Mouse (Mus musculus): ENCODE measurements around the gene Smagp. TPM values are rescaled to one million over a fixed set of nuclear protein-coding genes. Genes with fewer than 3 reads are reported as not detected.
"Not testable (repeated sequence)": the region's sequence is repeated elsewhere in the genome, so short reads cannot be mapped to it uniquely, and the experiment has no call there.

The Smagp gene
- total RNA-seq, 2 experiments from 2014 or later: 2.1 to 2.7 TPM

GRCm38 (mm10) chr15:100627774-100628370 lies 8.9 kb downstream of the Smagp start:
- no peak for DNase-seq (ENCODE audit: low spot score in 2 of 2)

GRCm38 (mm10) chr15:100627287-100627686 lies 9.5 kb downstream of the Smagp start:
- DNase-seq (ENCODE audit: low spot score in 2 of 2): no peak

- DNase-seq (ENCODE audit: low spot score in 2 of 2): no peak
These were observed 12.3 kb downstream of the Smagp start for GRCm38 (mm10) chr15:100624435-100624834.

GRCm38 (mm10) chr15:100623754-100624153 lies 13.0 kb downstream of the Smagp start:
- DNase-seq (ENCODE audit: low spot score in 2 of 2): no peak

- DNase-seq (ENCODE audit: low spot score in 2 of 2): peak in 1 of 2 experiments; percentile 12
These were observed 14.6 kb downstream of the Smagp start for GRCm38 (mm10) chr15:100622164-100622563.

- DNase-seq (ENCODE audit: low spot score in 2 of 2): not testable (repeated sequence)
These were observed 15.1 kb downstream of the Smagp start for GRCm38 (mm10) chr15:100621671-100622070.

- DNase-seq (ENCODE audit: low spot score in 2 of 2): no peak
These were observed 17.5 kb downstream of the Smagp start for GRCm38 (mm10) chr15:100619200-100619599.

- no peak for DNase-seq (ENCODE audit: low spot score in 2 of 2)
These were observed 20.5 kb downstream of the Smagp start for GRCm38 (mm10) chr15:100616221-100616620.

- DNase-seq (ENCODE audit: low spot score in 2 of 2): peak; percentile 89 to 91
These were observed 20.9 kb downstream of the Smagp start for GRCm38 (mm10) chr15:100615825-100616220.

- DNase-seq (ENCODE audit: low spot score in 2 of 2): peak; percentile 94 to 98
These were observed 21.5 kb downstream of the Smagp start, which contains the start of gene Dazap2 for GRCm38 (mm10) chr15:100614996-100615824. TSS of gene Dazap2 (plus strand) at chr15:100615349.

GRCm38 (mm10) chr15:100614218-100614995 lies 22.3 kb downstream of the Smagp start:
- peak in 1 of 2 experiments; percentile 58 for DNase-seq (ENCODE audit: low spot score in 2 of 2)

GRCm38 (mm10) chr15:100613584-100613983 lies 23.2 kb downstream of the Smagp start:
- peak; percentile 78 to 82 for DNase-seq (ENCODE audit: low spot score in 2 of 2)

GRCm38 (mm10) chr15:100612432-100612831 lies 24.3 kb downstream of the Smagp start:
- DNase-seq (ENCODE audit: low spot score in 2 of 2): no peak

GRCm38 (mm10) chr15:100611951-100612350 lies 24.8 kb downstream of the Smagp start:
- DNase-seq (ENCODE audit: low spot score in 2 of 2): no peak

- not testable (repeated sequence) for DNase-seq (ENCODE audit: low spot score in 2 of 2)
These were observed 30.1 kb downstream of the Smagp start for GRCm38 (mm10) chr15:100606677-100607076.

- no peak for DNase-seq (ENCODE audit: low spot score in 2 of 2)
These were observed 35.1 kb downstream of the Smagp start for GRCm38 (mm10) chr15:100601669-100602068.

GRCm38 (mm10) chr15:100600696-100601272 lies 36.0 kb downstream of the Smagp start:
- DNase-seq (ENCODE audit: low spot score in 2 of 2): no peak

GRCm38 (mm10) chr15:100600047-100600695 lies 36.6 kb downstream of the Smagp start:
- peak; percentile 74 for DNase-seq (ENCODE audit: low spot score in 2 of 2)

- peak; percentile 34 to 37 for DNase-seq (ENCODE audit: low spot score in 2 of 2)
These were observed 37.3 kb downstream of the Smagp start, which contains the start of gene Pou6f1 for GRCm38 (mm10) chr15:100599276-100600046. TSS of gene Pou6f1 (minus strand) at chr15:100599984.

- peak in 1 of 2 experiments; percentile 31 for DNase-seq (ENCODE audit: low spot score in 2 of 2)
These were observed 37.9 kb downstream of the Smagp start for GRCm38 (mm10) chr15:100598883-100599275.

Data from layer of hippocampus, postnatal 14 days (tissue).